Mouse (Mus musculus) bone marrow macrophage, adult 2 months (primary cell): ENCODE measurements at regions not wholly inside any gene's neighbourhood (a gene's known extent, or its start where the extent isn't known, plus 50 kb on each side); places are given as distances from the start of the nearest gene placed in this dataset.

Experiments used
- H3K27ac ChIP-seq: 2 replicates; pipeline ENCODE4 v1.5.1; 2012; ENCODE audit warnings: low read depth, low read length; ENCODE audit not compliant: insufficient read depth
- H3K4me1 ChIP-seq: 2 replicates; pipeline ENCODE4 v1.6.1; 2012; ENCODE audit warnings: low read length; ENCODE audit not compliant: control insufficient read depth, insufficient read depth
- H3K4me3 ChIP-seq: 2 replicates; pipeline ENCODE4 v1.5.1; 2012; ENCODE audit warnings: mild to moderate bottlenecking, low read length, moderate library complexity; ENCODE audit not compliant: insufficient read depth
- CTCF ChIP-seq: IDR thresholded peaks from 2 replicates; pipeline ENCODE4 v1.5.1; 2012; ENCODE audit warnings: low read depth, mild to moderate bottlenecking, low read length, moderate library complexity
- POLR2A ChIP-seq: IDR thresholded peaks from 2 replicates; pipeline ENCODE4 v1.6.1; 2012; ENCODE audit warnings: mild to moderate bottlenecking, low read depth, low read length, borderline replicate concordance

DNA sequence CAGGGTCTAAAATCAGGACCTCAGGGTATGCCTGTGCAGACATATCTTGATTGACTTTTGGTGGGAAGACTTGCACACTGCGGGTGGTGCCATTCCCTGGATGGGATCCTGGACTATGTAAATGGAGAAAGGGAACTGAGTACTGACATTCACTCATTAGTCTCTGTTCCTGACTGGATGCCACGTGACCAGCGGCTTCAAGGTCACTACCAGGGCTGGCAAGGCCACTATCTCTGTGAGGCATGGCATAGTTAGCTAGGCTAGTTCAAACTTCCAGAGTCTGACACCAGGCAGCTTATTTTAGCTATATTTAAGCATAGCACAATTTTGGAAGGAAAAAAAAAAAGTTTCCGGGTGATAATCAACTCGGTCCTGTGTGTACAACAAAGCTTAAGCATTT lies 108.0 kb upstream of the Gm6657 start:
- Histone ChIP-seq H3K4me1 (peaks cover 9% of the 10 kb centered on the region), H3K27ac (no peak overlapping the region), H3K4me3 (no peak overlapping the region)
- TF ChIP-seq CTCF = no peak
- no peak for TF ChIP-seq POLR2A

- Histone ChIP-seq H3K27ac (no peak overlapping the region), H3K4me3 (no peak overlapping the region), H3K4me1 (peaks cover 9% of the 10 kb centered on the region)
- no peak for TF ChIP-seq CTCF
Measured at GRCm38 (mm10) chr12:78087921-78088320, 106.1 kb upstream of the Gm6657 start.

DNA sequence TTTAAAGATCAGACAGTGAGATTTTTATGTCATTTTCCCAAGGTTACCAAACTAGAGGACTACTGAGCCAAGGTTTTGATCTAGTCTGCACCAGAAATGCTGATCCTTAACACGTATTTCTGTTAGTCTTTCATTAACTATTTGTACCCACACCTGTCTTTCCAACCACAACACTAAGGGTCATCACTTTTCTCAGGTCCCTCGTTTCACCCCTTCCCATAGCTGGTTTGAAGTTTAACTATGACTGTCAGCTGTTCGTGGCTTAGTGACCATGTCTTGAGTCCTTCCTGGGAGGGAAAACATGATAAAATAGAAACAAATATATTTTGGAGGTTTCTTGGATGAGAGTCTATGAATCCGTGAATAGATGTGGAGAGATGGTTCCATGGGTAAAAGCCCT lies 99.6 kb upstream of the Gm6657 start:
- Histone ChIP-seq H3K27ac (no peak overlapping the region), H3K4me1 (peaks cover 7% of the 10 kb centered on the region), H3K4me3 (no peak overlapping the region)
- TF ChIP-seq POLR2A (no peak), CTCF (no peak)

GRCm38 (mm10) chr12:78095352-78095751 lies 98.7 kb upstream of the Gm6657 start:
- Histone ChIP-seq H3K4me1 (peaks cover 7% of the 10 kb centered on the region), H3K4me3 (no peak overlapping the region), H3K27ac (no peak overlapping the region)
- TF ChIP-seq CTCF = no peak

GRCm38 (mm10) chr12:78095916-78096315 lies 98.1 kb upstream of the Gm6657 start:
- Histone ChIP-seq H3K4me3 (no peak overlapping the region), H3K27ac (no peak overlapping the region)
- TF ChIP-seq CTCF = no peak
- TF ChIP-seq POLR2A = no peak

GRCm38 (mm10) chr12:78097119-78097518 lies 96.9 kb upstream of the Gm6657 start:
- Histone ChIP-seq H3K27ac (no peak overlapping the region), H3K4me1 (peaks cover 7% of the 10 kb centered on the region), H3K4me3 (no peak overlapping the region)
- TF ChIP-seq POLR2A = no peak
- TF ChIP-seq CTCF = no peak

More at GRCm38 (mm10) chr12:78095916-78096315, 98.1 kb upstream of the Gm6657 start:
- peaks cover 7% of the 10 kb centered on the region for H3K4me1 ChIP-seq

DNA sequence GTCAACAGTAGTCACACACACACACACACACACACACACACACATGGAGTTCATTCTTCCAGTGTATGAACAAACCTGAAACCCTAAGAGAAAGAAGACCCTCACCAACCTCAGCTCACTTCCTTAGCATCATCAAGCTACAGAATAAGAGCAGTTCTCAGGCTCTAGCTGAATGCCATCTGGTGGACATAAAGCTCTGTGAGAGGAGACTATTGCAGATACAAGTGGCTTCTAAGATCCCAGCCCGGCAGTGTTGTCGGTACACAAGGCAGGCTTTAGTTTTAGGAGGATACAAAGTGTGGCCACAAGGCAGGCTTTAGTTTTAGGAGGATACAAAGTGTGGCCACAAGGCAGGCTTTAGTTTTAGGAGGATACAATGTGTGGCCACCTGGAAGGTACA lies 96.3 kb upstream of the Gm6657 start:
- Histone ChIP-seq H3K4me3 (no peak overlapping the region), H3K27ac (no peak overlapping the region), H3K4me1 (peaks cover 7% of the 10 kb centered on the region)
- TF ChIP-seq CTCF (no peak), POLR2A (no peak)

DNA sequence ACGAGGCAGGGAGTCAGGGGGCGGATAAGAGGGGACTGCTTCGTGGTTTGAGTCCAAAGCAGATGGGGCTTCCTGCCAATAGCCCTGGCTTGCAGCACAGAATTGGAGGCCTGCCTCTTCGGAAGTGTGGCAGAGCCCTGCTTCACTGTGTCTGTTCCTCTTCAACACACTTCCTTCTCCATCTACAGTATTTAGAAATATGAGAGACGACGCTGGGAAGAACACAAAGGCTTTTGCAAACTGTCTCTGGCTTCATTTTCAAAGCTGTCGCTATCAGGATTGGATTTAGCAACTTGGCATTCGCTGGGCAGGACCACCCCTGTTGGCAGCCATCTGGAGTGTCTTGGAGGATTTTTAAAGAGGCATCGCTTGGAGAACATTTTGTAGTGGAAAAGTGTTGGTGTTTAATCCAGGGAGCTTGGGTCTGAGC lies 95.3 kb upstream of the Gm6657 start:
- TF ChIP-seq CTCF = no peak
- TF ChIP-seq POLR2A = no peak
- peak overlapping the region; percentile 36; the same call in 1 of the 2 replicates for H3K27ac ChIP-seq
- peaks cover 7% of the 10 kb centered on the region for H3K4me1 ChIP-seq
- H3K4me3 ChIP-seq = no peak overlapping the region

DNA sequence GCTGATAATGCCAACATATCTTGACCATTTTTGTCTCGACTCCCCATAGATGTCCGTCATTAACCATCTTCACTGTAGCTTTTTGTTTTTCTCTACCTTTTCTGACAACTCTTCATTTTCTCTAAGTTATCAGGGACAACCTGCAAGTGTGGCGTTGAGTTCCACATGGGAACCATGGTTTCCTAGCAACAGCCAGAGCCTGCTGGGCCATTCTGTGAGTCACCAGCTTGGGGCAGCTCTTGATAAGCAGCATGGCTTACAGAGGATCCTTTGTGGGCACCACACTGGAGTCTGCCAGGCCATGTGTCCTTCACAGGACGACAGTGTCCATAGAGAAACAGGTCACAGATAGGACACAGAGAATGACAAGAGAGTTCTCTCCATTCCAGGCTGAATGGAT lies 94.3 kb upstream of the Gm6657 start:
- peaks cover 7% of the 10 kb centered on the region for H3K4me1 ChIP-seq

DNA sequence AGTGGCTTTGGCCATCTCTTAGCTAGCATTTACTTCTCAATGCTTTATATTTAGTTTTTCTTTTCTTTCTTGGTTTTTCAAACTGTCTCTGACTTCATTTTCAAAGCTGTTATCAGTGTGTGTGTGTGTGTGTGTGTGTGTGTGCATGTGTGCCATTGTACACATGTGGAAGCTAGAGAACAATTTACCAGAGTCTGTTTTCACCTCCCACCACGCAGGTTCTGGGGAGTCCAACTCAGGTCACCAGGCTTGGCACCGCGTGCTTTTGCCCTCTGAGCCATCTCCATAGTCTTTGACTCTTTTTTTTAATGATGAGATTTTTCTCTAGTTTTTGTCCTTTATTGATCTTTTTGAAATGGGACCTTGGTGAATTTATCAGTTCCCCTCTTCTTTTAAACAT lies 93.3 kb upstream of the Gm6657 start:
- TF ChIP-seq CTCF = no peak
- TF ChIP-seq POLR2A = no peak
- peaks cover 7% of the 10 kb centered on the region for H3K4me1 ChIP-seq
- no peak overlapping the region for H3K4me3 ChIP-seq
- no peak overlapping the region for H3K27ac ChIP-seq

More for the DNA sequence above, 94.3 kb upstream of the Gm6657 start:
- TF ChIP-seq POLR2A (no peak), CTCF (no peak)
- Histone ChIP-seq H3K27ac (no peak overlapping the region), H3K4me3 (no peak overlapping the region)

- H3K27ac ChIP-seq = no peak overlapping the region
- no peak overlapping the region for H3K4me3 ChIP-seq
- TF ChIP-seq CTCF (no peak), POLR2A (no peak)
Measured at GRCm38 (mm10) chr12:78109931-78110330, 84.1 kb upstream of the Gm6657 start.

DNA sequence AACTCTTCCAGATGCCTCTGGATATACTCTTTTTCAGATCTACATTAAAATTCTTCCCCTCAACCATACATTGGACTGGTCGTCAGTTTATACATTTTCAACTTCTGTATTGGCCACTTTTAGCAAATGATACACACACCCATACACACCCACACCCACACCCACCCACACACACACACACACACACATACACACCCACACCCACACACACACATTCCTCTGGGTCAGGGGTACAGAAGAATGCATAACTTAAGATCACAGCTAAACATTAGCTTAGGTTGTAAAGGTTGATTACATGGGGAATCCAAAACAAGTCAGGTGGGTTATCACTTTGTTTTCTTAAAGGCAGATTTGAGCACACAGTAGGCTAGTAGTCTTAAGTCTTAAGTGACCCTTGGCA lies 75.9 kb upstream of the Gm6657 start:
- H3K27ac ChIP-seq = no peak overlapping the region
- no peak overlapping the region for H3K4me3 ChIP-seq
- H3K4me1 ChIP-seq = no peaks in the 10 kb centered on the region
- TF ChIP-seq POLR2A (no peak), CTCF (no peak)

More at GRCm38 (mm10) chr12:78109931-78110330, 84.1 kb upstream of the Gm6657 start:
- H3K4me1 ChIP-seq = no peaks in the 10 kb centered on the region
